Mouse (Mus musculus): ENCODE measurements around the gene Olfr924. TPM values are rescaled to one million over a fixed set of nuclear protein-coding genes. Genes with fewer than 3 reads are reported as not detected.
"Not testable (repeated sequence)": the region's sequence is repeated elsewhere in the genome, so short reads cannot be mapped to it uniquely, and the experiment has no call there.

The Olfr924 gene
- total and polyA plus RNA-seq, 2 experiments from 2014 or later: not detected

GRCm38 (mm10) chr9:38854760-38855159, 10.5 kb downstream of the Olfr924 start, which contains the start of gene Olfr26:
TSS of gene Olfr26 (plus strand) at chr9:38855060.
- DNase-seq (ENCODE audit: low spot score) (no peak), ATAC-seq (ENCODE audit: low FRiP score) (no peak)
- no peaks in the 10 kb centered on the region for H3K9me3 ChIP-seq (ENCODE audit: low read length)
- no peak within 1 kb of the TSS for H3K4me3 ChIP-seq (ENCODE audit: low read depth, low read length)
- H3K4me2 ChIP-seq (ENCODE audit: low read depth, low read length, poor library complexity, severe bottlenecking): no peak within 1 kb of the TSS
- no peak within 1 kb of the TSS for H3K27ac ChIP-seq (ENCODE audit: low read depth, low read length)
- no peaks in the 10 kb centered on the region for H3K36me3 ChIP-seq (ENCODE audit: insufficient read depth, low read length)
- no peak within 1 kb of the TSS for H3K9ac ChIP-seq (replicated peaks; ENCODE audit: low read length, poor library complexity, severe bottlenecking)
- H3K4me1 ChIP-seq (ENCODE audit: insufficient read depth, low read length): no peaks in the 10 kb centered on the region
- no peak for TF ChIP-seq CTCF (IDR thresholded peaks at IDR 0.05)
- H3K27me3 ChIP-seq (ENCODE audit: insufficient read depth, low read length): no peaks in the 10 kb centered on the region

GRCm38 (mm10) chr9:38874880-38875279, 30.6 kb downstream of the Olfr924 start:
- not testable (repeated sequence) for ATAC-seq (ENCODE audit: low FRiP score); H3K4me2 ChIP-seq (ENCODE audit: low read depth, low read length, poor library complexity, severe bottlenecking); H3K9ac ChIP-seq (replicated peaks; ENCODE audit: low read length, poor library complexity, severe bottlenecking); H3K27ac ChIP-seq (ENCODE audit: low read depth, low read length); H3K9me3 ChIP-seq (ENCODE audit: low read length); DNase-seq (ENCODE audit: low spot score); H3K36me3 ChIP-seq (ENCODE audit: insufficient read depth, low read length); H3K4me3 ChIP-seq (ENCODE audit: low read depth, low read length); H3K27me3 ChIP-seq (ENCODE audit: insufficient read depth, low read length); H3K4me1 ChIP-seq (ENCODE audit: insufficient read depth, low read length)
- WGBS: 67% methylated on average over 2 of the region's 2 CpGs

DNA sequence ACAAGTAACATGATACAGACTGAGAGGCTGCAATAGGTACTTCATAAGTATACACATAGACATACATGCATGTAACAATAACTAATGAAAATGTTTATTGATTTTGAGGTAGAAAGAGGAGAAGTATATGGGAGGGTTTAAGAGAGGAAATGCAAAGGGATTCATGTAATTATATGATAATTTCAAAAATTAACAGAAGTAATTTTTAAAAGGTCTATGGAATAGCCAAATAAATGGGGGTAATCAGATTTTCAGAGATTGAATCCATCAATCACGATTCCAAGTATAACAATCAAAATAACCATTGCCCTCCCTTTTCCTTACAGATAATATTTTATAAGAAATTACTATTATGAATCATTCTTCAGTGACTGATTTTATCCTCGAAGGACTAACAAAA, 32.6 kb downstream of the Olfr924 start, which contains the start of gene Olfr926:
TSS of gene Olfr926 (plus strand) at position 301 of the 400 bp plus-strand sequence.
- no peaks in the 10 kb centered on the region for H3K27me3 ChIP-seq (ENCODE audit: insufficient read depth, low read length)
- H3K27ac ChIP-seq (ENCODE audit: low read depth, low read length): no peak within 1 kb of the TSS
- TF ChIP-seq CTCF (IDR thresholded peaks at IDR 0.05): no peak
- H3K9ac ChIP-seq (replicated peaks; ENCODE audit: low read length, poor library complexity, severe bottlenecking): no peak within 1 kb of the TSS
- H3K4me1 ChIP-seq (ENCODE audit: insufficient read depth, low read length): no peaks in the 10 kb centered on the region
- DNase-seq (ENCODE audit: low spot score): no peak
- 0 out of 2 replicates have a peak, but pooled peaks cover 6% of the 10 kb centered on the region for H3K9me3 ChIP-seq (ENCODE audit: low read length)
- 90% methylated on average over 2 of the region's 2 CpGs for WGBS
- no peak for ATAC-seq (ENCODE audit: low FRiP score)
- H3K4me3 ChIP-seq (ENCODE audit: low read depth, low read length): no peak within 1 kb of the TSS
- no peaks in the 10 kb centered on the region for H3K36me3 ChIP-seq (ENCODE audit: insufficient read depth, low read length)
- no peak within 1 kb of the TSS for H3K4me2 ChIP-seq (ENCODE audit: low read depth, low read length, poor library complexity, severe bottlenecking)

Other genes with a start within 250 kb of the Olfr924 start
- gene Olfr914, start 239.3 kb upstream of the Olfr924 start, total RNA-seq (2014; rRNA removed): not detected in 2 replicates
- gene Olfr914, start 239.3 kb upstream of the Olfr924 start, polyA plus RNA-seq (2015; fragmentation: Nextera tagmentation; extraction: Ambion mirVana): not detected in 2 replicates
- not detected in 2 replicates for gene Olfr916, start 184.6 kb upstream of the Olfr924 start, total RNA-seq (2014; rRNA removed)
- not detected in 2 replicates for gene Olfr916, start 184.6 kb upstream of the Olfr924 start, polyA plus RNA-seq (2015; fragmentation: Nextera tagmentation; extraction: Ambion mirVana)
- not detected in 2 replicates for gene Olfr917, start 178.6 kb upstream of the Olfr924 start, total RNA-seq (2014; rRNA removed)
- not detected in 2 replicates for gene Olfr917, start 178.6 kb upstream of the Olfr924 start, polyA plus RNA-seq (2015; fragmentation: Nextera tagmentation; extraction: Ambion mirVana)
- gene Olfr918, start 169.8 kb upstream of the Olfr924 start, total RNA-seq (2014; rRNA removed): not detected in 2 replicates
- not detected in 2 replicates for gene Olfr918, start 169.8 kb upstream of the Olfr924 start, polyA plus RNA-seq (2015; fragmentation: Nextera tagmentation; extraction: Ambion mirVana)
- gene Olfr919, start 140.8 kb upstream of the Olfr924 start, total RNA-seq (2014; rRNA removed): not detected in 2 replicates
- not detected in 2 replicates for gene Olfr919, start 140.8 kb upstream of the Olfr924 start, polyA plus RNA-seq (2015; fragmentation: Nextera tagmentation; extraction: Ambion mirVana)
- 9.9 and 11.3 TPM in 2 replicates for gene Vwa5a, start 126.2 kb upstream of the Olfr924 start, total RNA-seq (2014; rRNA removed)
- gene Vwa5a, start 126.2 kb upstream of the Olfr924 start, polyA plus RNA-seq (2015; fragmentation: Nextera tagmentation; extraction: Ambion mirVana): 5.5 and 6.0 TPM in 2 replicates
- under 0.01 and 0.05 TPM in 2 replicates for gene Olfr920, start 92.2 kb upstream of the Olfr924 start, total RNA-seq (2014; rRNA removed)
- 0.02 and 0.04 TPM in 2 replicates for gene Olfr920, start 92.2 kb upstream of the Olfr924 start, polyA plus RNA-seq (2015; fragmentation: Nextera tagmentation; extraction: Ambion mirVana)
- not detected in 2 replicates for gene Olfr921, start 71.4 kb upstream of the Olfr924 start, total RNA-seq (2014; rRNA removed)
- gene Olfr921, start 71.4 kb upstream of the Olfr924 start, polyA plus RNA-seq (2015; fragmentation: Nextera tagmentation; extraction: Ambion mirVana): not detected in 2 replicates
- not detected in 2 replicates for gene Olfr922, start 29.8 kb upstream of the Olfr924 start, total RNA-seq (2014; rRNA removed)
- not detected in 2 replicates for gene Olfr922, start 29.8 kb upstream of the Olfr924 start, polyA plus RNA-seq (2015; fragmentation: Nextera tagmentation; extraction: Ambion mirVana)
- not detected in 2 replicates for gene Olfr923, start 17.9 kb upstream of the Olfr924 start, total RNA-seq (2014; rRNA removed)
- gene Olfr923, start 17.9 kb upstream of the Olfr924 start, polyA plus RNA-seq (2015; fragmentation: Nextera tagmentation; extraction: Ambion mirVana): not detected in 2 replicates
- gene Olfr26, start 10.6 kb downstream of the Olfr924 start, total RNA-seq (2014; rRNA removed): not detected in 2 replicates
- not detected in 2 replicates for gene Olfr26, start 10.6 kb downstream of the Olfr924 start, polyA plus RNA-seq (2015; fragmentation: Nextera tagmentation; extraction: Ambion mirVana)
- not detected in 2 replicates for gene Olfr926, start 32.7 kb downstream of the Olfr924 start, total RNA-seq (2014; rRNA removed)
- not detected in 2 replicates for gene Olfr926, start 32.7 kb downstream of the Olfr924 start, polyA plus RNA-seq (2015; fragmentation: Nextera tagmentation; extraction: Ambion mirVana)
- gene Olfr930, start 85.4 kb downstream of the Olfr924 start, total RNA-seq (2014; rRNA removed): not detected in 2 replicates
- not detected in 2 replicates for gene Olfr930, start 85.4 kb downstream of the Olfr924 start, polyA plus RNA-seq (2015; fragmentation: Nextera tagmentation; extraction: Ambion mirVana)
- not detected in 2 replicates for gene Olfr933, start 127.9 kb downstream of the Olfr924 start, total RNA-seq (2014; rRNA removed)
- gene Olfr933, start 127.9 kb downstream of the Olfr924 start, polyA plus RNA-seq (2015; fragmentation: Nextera tagmentation; extraction: Ambion mirVana): not detected in 2 replicates
- not detected in 2 replicates for gene Olfr934, start 143.9 kb downstream of the Olfr924 start, total RNA-seq (2014; rRNA removed)
- not detected in 2 replicates for gene Olfr934, start 143.9 kb downstream of the Olfr924 start, polyA plus RNA-seq (2015; fragmentation: Nextera tagmentation; extraction: Ambion mirVana)
- gene Olfr935, start 155.2 kb downstream of the Olfr924 start, total RNA-seq (2014; rRNA removed): not detected in 2 replicates
- gene Olfr935, start 155.2 kb downstream of the Olfr924 start, polyA plus RNA-seq (2015; fragmentation: Nextera tagmentation; extraction: Ambion mirVana): not detected in 2 replicates
- not detected in 2 replicates for gene Olfr146, start 178.9 kb downstream of the Olfr924 start, total RNA-seq (2014; rRNA removed)
- not detected in 2 replicates for gene Olfr146, start 178.9 kb downstream of the Olfr924 start, polyA plus RNA-seq (2015; fragmentation: Nextera tagmentation; extraction: Ambion mirVana)
- gene Olfr937, start 220.5 kb downstream of the Olfr924 start, total RNA-seq (2014; rRNA removed): not detected in 2 replicates
- not detected in 2 replicates for gene Olfr937, start 220.5 kb downstream of the Olfr924 start, polyA plus RNA-seq (2015; fragmentation: Nextera tagmentation; extraction: Ambion mirVana)
- gene Olfr938, start 234.4 kb downstream of the Olfr924 start, total RNA-seq (2014; rRNA removed): not detected in 2 replicates
- not detected in 2 replicates for gene Olfr938, start 234.4 kb downstream of the Olfr924 start, polyA plus RNA-seq (2015; fragmentation: Nextera tagmentation; extraction: Ambion mirVana)